Mouse (Mus musculus) midbrain, embryonic 14.5 days (tissue): ENCODE results near the gene Eftud2. TPM values are rescaled to one million over a fixed set of nuclear protein-coding genes. Genes with fewer than 3 reads are reported as not detected.

ENCODE experiments used
- ATAC-seq: fragments of 200-750 bp; cut with Nextera tagmentation; 2 replicates; pipeline ENCODE4 v1.8.0; 2017; ENCODE audit warnings: moderate number of reproducible peaks, moderate library complexity; ENCODE audit not compliant: low FRiP score, low TSS enrichment
- DNase-seq: peaks from one replicate; pipeline ENCODE4 v3.0.0-alpha.2; 2015
- H3K27ac ChIP-seq: fragments of 300-500 bp; sonication (generic); replicated peaks from 2 replicates; pipeline ENCODE4 v1.5.1; 2014; ENCODE audit warnings: mild to moderate bottlenecking, low read depth, low read length, moderate library complexity
- H3K27me3 ChIP-seq: fragments of 300-500 bp; sonication (generic); 2 replicates; pipeline ENCODE4 v1.6.1; 2014; ENCODE audit warnings: low read length, control low read depth, mixed read lengths; ENCODE audit not compliant: control insufficient read depth, insufficient read depth
- H3K36me3 ChIP-seq: fragments of 300-500 bp; sonication (generic); 2 replicates; pipeline ENCODE4 v1.6.1; 2014; ENCODE audit warnings: low read length, control low read depth; ENCODE audit not compliant: control insufficient read depth, insufficient read depth
- H3K4me1 ChIP-seq: fragments of 300-500 bp; sonication (generic); 2 replicates; pipeline ENCODE4 v1.6.1; 2014; ENCODE audit warnings: mild to moderate bottlenecking, antibody characterized with exemption, low read length, control low read depth; ENCODE audit not compliant: control insufficient read depth, insufficient read depth
- H3K4me2 ChIP-seq: fragments of 300-500 bp; sonication (generic); 2 replicates; pipeline ENCODE4 v1.6.1; 2014; ENCODE audit warnings: mild to moderate bottlenecking, low read length, moderate library complexity
- H3K4me3 ChIP-seq: fragments of 300-500 bp; sonication (generic); replicated peaks from 2 replicates; pipeline ENCODE4 v1.5.1; 2014; ENCODE audit warnings: low read depth, low read length
- H3K9ac ChIP-seq: fragments of 300-500 bp; sonication (generic); replicated peaks from 2 replicates; pipeline ENCODE4 v1.6.1; 2014; ENCODE audit warnings: mild to moderate bottlenecking, low read length, moderate library complexity
- H3K9me3 ChIP-seq: fragments of 300-500 bp; sonication (generic); 2 replicates; pipeline ENCODE4 v1.6.1; 2016; ENCODE audit warnings: low read length, control low read depth, mixed read lengths; ENCODE audit not compliant: control insufficient read depth
- WGBS: fragments of 180-500 bp; shearing (Covaris S2); extraction: QIAGEN DNeasy Blood & Tissue Kit; methylation state at CpG from one replicate; pipeline ENCODE4 v1.1.7; 2014; 5-methylcytosine and 5-hydroxymethylcytosine counted together
- polyA plus RNA-seq: library from polyadenylated mRNA; unstranded; fragments of >200 nt; fragmentation: Nextera tagmentation; extraction: Ambion mirVana; gene quantifications from 2 replicates; pipeline ENCODE4 v1.2.1, GENCODE M21; 2014

The Eftud2 gene
- polyA plus RNA-seq, 1 experiment from 2014 or later, result 150 TPM

DNA sequence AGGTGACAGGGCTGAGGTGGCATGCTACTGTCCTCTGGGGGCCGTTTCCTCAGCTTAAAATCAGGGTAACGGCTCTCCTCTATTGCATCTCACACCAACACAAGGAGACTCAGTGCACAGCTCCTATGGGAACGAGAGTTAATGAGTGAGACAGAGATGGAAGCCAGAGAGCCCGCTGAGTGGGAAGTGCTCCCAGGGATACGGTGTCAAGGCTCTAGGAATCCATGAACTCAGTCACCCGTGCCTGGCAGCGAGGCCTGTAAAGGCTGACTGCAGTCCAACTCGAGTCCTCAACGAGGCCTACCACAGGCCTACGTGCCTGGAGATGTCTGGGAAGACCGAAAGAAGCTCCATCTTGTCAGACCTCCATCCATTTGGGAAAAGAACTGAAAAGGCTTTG is 21.8 kb downstream of the Eftud2 start:
- WGBS, result 81% methylated on average over 11 of the region's 11 CpGs
- no peak for ATAC-seq

DNA sequence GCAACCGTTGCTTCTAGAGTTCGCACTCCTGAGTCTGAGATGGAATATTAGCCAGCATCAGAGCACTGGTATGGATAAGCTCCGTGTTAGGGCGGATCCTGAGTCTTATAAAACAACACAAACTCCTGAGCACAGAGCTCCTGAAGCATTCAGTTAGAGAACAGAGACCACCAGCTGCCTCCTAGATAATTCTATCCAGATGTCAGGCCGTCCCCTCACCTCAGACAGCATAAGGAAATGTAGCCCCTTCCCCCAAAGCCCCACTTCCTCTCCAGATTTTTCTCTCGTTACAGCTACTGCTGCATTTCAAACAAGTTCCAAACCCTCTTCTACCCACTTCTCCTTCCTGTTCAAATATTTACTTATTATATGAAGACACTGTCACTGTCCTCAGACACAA is 24.8 kb downstream of the Eftud2 start:
- DNase-seq, result no peak
- WGBS, result 94% methylated on average over 6 of the region's 6 CpGs
- Histone ChIP-seq H3K4me3 (no peak overlapping the region), H3K27me3 (no peaks in the 10 kb centered on the region), H3K36me3 (peaks cover 90% of the 10 kb centered on the region), H3K9ac (no peak overlapping the region), H3K4me2 (no peak overlapping the region), H3K9me3 (no peaks in the 10 kb centered on the region), H3K27ac (no peak overlapping the region), H3K4me1 (no peaks in the 10 kb centered on the region)
- ATAC-seq, result no peak

More for the DNA sequence above, 21.8 kb downstream of the Eftud2 start:
- Histone ChIP-seq H3K4me3 (no peak overlapping the region), H3K9me3 (no peaks in the 10 kb centered on the region), H3K27ac (no peak overlapping the region), H3K4me2 (no peak overlapping the region), H3K27me3 (no peaks in the 10 kb centered on the region), H3K36me3 (peaks cover 92% of the 10 kb centered on the region), H3K9ac (no peak overlapping the region), H3K4me1 (no peaks in the 10 kb centered on the region)
- no peak for DNase-seq

DNA sequence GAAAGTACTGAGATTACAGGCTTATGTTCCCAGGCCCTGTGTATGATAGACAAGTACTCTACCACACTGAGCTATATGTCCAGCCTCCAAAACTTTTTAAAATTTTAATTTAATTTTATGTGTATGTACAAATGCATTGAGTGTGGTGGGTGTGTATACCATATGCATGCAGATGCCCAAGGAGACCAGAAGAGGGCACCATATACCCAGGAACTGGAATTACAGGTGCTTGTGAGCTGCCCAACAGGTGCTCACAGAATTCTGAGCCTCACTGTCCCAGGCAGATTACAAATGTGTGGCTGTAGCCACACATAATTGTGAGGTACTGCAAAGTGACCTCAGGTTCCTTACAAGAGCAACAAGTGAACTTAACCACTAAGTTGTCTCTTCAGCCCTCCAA is 27.0 kb downstream of the Eftud2 start:
- no peak overlapping the region for H3K4me2 ChIP-seq
- no peak overlapping the region for H3K9ac ChIP-seq
- H3K36me3 ChIP-seq, result peaks cover 89% of the 10 kb centered on the region
- no peaks in the 10 kb centered on the region for H3K9me3 ChIP-seq
- H3K4me3 ChIP-seq, result no peak overlapping the region
- peak; percentile 17 for DNase-seq
- H3K27me3 ChIP-seq, result no peaks in the 10 kb centered on the region
- ATAC-seq, result no peak
- H3K27ac ChIP-seq, result no peak overlapping the region
- no peaks in the 10 kb centered on the region for H3K4me1 ChIP-seq

DNA sequence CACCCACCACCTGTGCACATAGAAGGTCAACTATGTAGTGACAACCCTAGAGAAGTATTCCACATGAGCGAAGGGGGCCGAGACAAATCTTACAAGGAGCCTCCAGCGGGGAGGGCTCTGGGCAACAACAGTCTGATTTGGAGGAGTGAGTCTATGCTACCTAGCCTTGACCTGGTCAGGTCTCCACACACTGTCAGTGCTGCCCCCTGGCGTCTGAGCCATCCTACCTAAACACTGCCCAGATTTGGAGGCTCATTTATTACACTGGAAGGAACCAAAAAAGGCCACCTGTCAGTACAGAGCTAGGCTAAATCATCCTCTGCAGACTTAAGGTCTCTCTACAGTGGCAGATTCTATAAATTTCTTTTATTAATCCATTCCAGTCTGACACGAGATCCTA is 28.9 kb downstream of the Eftud2 start:
- no peak for ATAC-seq
- peaks cover 91% of the 10 kb centered on the region for H3K36me3 ChIP-seq

DNA sequence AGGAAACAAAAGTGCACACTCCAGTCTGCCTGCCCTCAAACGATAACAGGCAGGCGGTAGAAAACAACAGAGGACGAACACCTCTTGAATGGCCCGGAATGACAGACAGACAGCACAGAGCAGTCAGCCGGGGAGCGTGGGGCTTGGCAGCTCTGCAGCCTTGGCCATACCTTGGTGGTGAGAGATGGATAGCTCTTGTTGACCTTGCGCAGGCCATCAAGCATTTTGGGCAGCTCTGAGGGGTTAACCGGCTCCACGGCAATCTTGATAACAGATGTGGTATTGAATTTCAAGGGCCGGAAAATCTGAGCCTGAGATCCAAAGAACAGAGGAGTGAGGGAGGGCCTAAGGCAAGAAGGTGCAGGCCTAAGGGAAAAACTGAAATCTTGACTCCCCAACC is 34.9 kb downstream of the Eftud2 start:
- Histone ChIP-seq H3K4me3 (no peak overlapping the region), H3K36me3 (peaks cover 98% of the 10 kb centered on the region), H3K9ac (no peak overlapping the region), H3K4me2 (no peak overlapping the region), H3K27ac (no peak overlapping the region), H3K27me3 (no peaks in the 10 kb centered on the region), H3K9me3 (no peaks in the 10 kb centered on the region), H3K4me1 (no peaks in the 10 kb centered on the region)
- no peak for DNase-seq
- ATAC-seq, result no peak
- WGBS, result 92% methylated on average over 10 of the region's 10 CpGs

More for the DNA sequence above, 28.9 kb downstream of the Eftud2 start:
- H3K9ac ChIP-seq, result no peak overlapping the region
- no peak overlapping the region for H3K27ac ChIP-seq
- H3K27me3 ChIP-seq, result no peaks in the 10 kb centered on the region
- peak; percentile 75 for DNase-seq
- H3K4me1 ChIP-seq, result no peaks in the 10 kb centered on the region
- H3K4me2 ChIP-seq, result no peak overlapping the region
- H3K4me3 ChIP-seq, result no peak overlapping the region
- H3K9me3 ChIP-seq, result no peaks in the 10 kb centered on the region
- WGBS, result 75% methylated on average over 5 of the region's 5 CpGs

DNA sequence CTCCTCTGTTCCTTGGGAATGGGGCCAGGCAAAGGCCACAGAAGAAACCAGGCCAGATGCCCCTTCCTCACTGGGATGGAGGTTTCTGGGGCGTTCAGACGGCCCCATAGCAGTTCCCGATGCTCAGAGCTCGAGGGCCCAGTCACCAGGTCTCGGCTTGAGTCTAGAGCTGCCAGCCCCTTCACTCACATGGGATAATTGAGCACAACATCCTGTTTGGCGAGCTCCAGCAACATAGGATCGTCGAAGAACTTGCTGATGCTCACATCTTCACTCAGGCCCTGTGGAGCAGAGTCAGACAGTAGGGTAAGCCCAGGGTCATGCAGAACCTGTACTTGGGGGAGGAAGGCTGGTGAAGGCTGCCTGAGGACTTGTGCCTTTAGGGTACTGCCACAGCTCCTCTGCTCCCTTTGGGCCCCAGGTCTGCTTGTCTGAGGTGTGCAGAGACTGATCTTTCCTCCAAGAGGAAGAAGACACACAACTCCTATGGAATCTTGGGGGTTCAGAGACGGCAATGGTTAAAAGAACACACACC is 42.1 kb downstream of the Eftud2 start:
- no peaks in the 10 kb centered on the region for H3K9me3 ChIP-seq
- H3K27ac ChIP-seq, result no peak overlapping the region
- H3K9ac ChIP-seq, result no peak overlapping the region
- WGBS, result 90% methylated on average over 9 of the region's 9 CpGs
- H3K4me2 ChIP-seq, result no peak overlapping the region
- no peak overlapping the region for H3K4me3 ChIP-seq
- no peak for ATAC-seq
- H3K27me3 ChIP-seq, result no peaks in the 10 kb centered on the region
- H3K4me1 ChIP-seq, result no peaks in the 10 kb centered on the region
- DNase-seq, result no peak
- peaks cover 71% of the 10 kb centered on the region for H3K36me3 ChIP-seq

DNA sequence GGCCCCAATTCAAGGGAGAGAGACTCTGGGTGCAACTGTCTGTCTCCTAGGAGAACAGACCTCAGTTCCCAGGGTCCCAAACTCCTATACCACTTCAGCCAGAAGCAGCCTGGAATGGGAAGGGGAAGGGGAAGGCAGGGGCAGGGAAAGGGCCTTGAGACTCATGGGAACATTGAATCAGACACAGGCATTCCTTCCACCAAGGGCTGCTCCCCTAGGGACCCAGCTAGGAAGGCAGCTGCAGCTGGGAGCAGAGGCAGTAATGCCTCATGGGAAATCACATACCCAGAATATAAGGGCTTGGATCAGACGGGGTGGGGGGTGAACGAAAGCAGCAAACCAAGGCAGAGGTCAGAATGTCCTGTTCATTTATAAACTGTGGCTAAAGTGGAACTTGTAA is 42.7 kb downstream of the Eftud2 start:
- no peak overlapping the region for H3K4me2 ChIP-seq
- H3K4me1 ChIP-seq, result no peaks in the 10 kb centered on the region
- H3K9me3 ChIP-seq, result no peaks in the 10 kb centered on the region
- H3K36me3 ChIP-seq, result peaks cover 66% of the 10 kb centered on the region
- ATAC-seq, result no peak
- 92% methylated on average over 2 of the region's 2 CpGs for WGBS
- no peak overlapping the region for H3K27ac ChIP-seq
- H3K4me3 ChIP-seq, result no peak overlapping the region
- H3K9ac ChIP-seq, result no peak overlapping the region
- no peaks in the 10 kb centered on the region for H3K27me3 ChIP-seq
- no peak for DNase-seq

DNA sequence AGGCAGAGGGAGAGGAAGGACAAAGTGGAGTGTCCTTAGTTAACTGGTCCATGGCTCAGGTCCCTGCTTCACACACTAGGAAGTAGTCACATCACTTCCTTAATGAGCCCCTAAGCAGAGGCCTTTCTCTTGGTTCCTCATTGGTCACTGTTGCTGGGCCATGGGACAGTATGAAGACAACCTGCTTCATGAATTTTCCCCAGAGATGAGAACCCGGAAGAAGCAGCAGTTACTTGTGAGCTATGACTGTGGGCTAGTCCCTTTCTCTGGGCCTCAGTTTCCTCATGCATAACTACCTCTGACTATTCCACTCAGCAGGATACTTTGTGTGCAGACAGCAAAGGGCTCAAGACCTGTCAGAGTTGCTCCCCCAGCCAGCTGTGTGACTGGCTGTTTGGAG is 43.4 kb downstream of the Eftud2 start:
- H3K36me3 ChIP-seq, result peaks cover 58% of the 10 kb centered on the region
- 0 out of 2 replicates have a peak overlapping the region, but pooled peaks have one; percentile 13 for H3K27ac ChIP-seq
- no peaks in the 10 kb centered on the region for H3K27me3 ChIP-seq
- DNase-seq (no peak), ATAC-seq (no peak)
- no peaks in the 10 kb centered on the region for H3K4me1 ChIP-seq
- no peak overlapping the region for H3K4me2 ChIP-seq
- H3K9ac ChIP-seq, result no peak overlapping the region
- H3K4me3 ChIP-seq, result no peak overlapping the region
- H3K9me3 ChIP-seq, result no peaks in the 10 kb centered on the region
- WGBS, result 89% methylated on average over 1 of the region's 1 CpGs

DNA sequence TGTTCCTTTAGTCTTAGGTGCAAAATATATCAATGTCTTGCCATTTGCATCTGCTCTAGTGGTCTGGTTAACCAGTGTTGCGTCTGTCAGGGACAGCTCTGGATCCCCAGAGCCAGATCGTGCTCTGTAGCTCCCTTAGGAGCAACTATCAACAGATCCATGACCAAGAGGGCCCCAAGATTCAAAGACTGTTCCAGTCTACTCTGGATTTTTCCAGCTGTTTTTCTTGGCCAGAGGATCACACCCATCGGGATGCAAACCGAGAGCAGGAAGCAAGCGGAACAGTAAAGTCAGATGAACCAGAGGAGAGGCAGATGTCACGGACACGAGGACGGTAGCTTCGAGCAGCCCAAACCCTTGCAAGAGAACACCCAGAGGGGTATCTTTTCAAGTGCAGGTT is 44.6 kb downstream of the Eftud2 start:
- Histone ChIP-seq H3K4me3 (no peak overlapping the region), H3K9me3 (no peaks in the 10 kb centered on the region), H3K27ac (no peak overlapping the region), H3K36me3 (peaks cover 47% of the 10 kb centered on the region), H3K4me1 (no peaks in the 10 kb centered on the region), H3K9ac (no peak overlapping the region), H3K4me2 (no peak overlapping the region), H3K27me3 (no peaks in the 10 kb centered on the region)
- no peak for DNase-seq
- no peak for ATAC-seq
- 90% methylated on average over 9 of the region's 9 CpGs for WGBS
